Mouse (Mus musculus) heart, embryonic 14.5 days (tissue): ENCODE data around the gene Plekha6. TPM values are rescaled to one million over a fixed set of nuclear protein-coding genes. Genes with fewer than 3 reads are reported as not detected.
A peak's percentile ranks its signal among the peaks of the same experiment; 100 is the strongest.

Experiments
- ATAC-seq: fragments of 200-750 bp; cut with Nextera tagmentation; 2 replicates; pipeline ENCODE4 v1.8.0; 2017; ENCODE audit warnings: low read depth, moderate TSS enrichment; ENCODE audit not compliant: insufficient number of reproducible peaks, insufficient read depth, low FRiP score
- H3K27ac ChIP-seq, 2 experiments: fragments of 200-500 bp in 1 of 2; fragments of 300-500 bp in 1 of 2; sonication (generic) in 1 of 2; replicated peaks in 1 of 2; 2 replicates each; pipeline ENCODE4 v1.5.1; 2012 to 2014; ENCODE audit warnings: low read depth in 2 of 2, low read length in 2 of 2, control low read depth in 1 of 2, mild to moderate bottlenecking in 1 of 2, mixed read lengths in 1 of 2; ENCODE audit not compliant: control insufficient read depth in 1 of 2, insufficient read depth in 1 of 2
- H3K27me3 ChIP-seq: fragments of 300-500 bp; sonication (generic); 2 replicates; pipeline ENCODE4 v1.6.1; 2014; ENCODE audit warnings: mild to moderate bottlenecking, low read length, control low read depth; ENCODE audit not compliant: control insufficient read depth, insufficient read depth
- H3K36me3 ChIP-seq: fragments of 300-500 bp; sonication (generic); 2 replicates; pipeline ENCODE4 v1.6.1; 2014; ENCODE audit warnings: mild to moderate bottlenecking, control low read depth, low read length, mixed read lengths; ENCODE audit not compliant: control insufficient read depth, insufficient read depth
- H3K4me1 ChIP-seq, 2 experiments: fragments of 200-500 bp in 1 of 2; fragments of 300-500 bp in 1 of 2; sonication (generic) in 1 of 2; 2 replicates each; pipeline ENCODE4 v1.6.1; 2012 to 2014; ENCODE audit warnings: low read length in 2 of 2, control low read depth in 1 of 2, mixed read lengths in 1 of 2; ENCODE audit not compliant: control insufficient read depth in 2 of 2, insufficient read depth in 2 of 2
- H3K4me2 ChIP-seq: fragments of 300-500 bp; sonication (generic); 2 replicates; pipeline ENCODE4 v1.6.1; 2014; ENCODE audit warnings: mild to moderate bottlenecking, low read length
- H3K4me3 ChIP-seq, 2 experiments: fragments of 200-500 bp in 1 of 2; fragments of 300-500 bp in 1 of 2; sonication (generic) in 1 of 2; 2 replicates each; pipeline ENCODE4 v1.5.1; 2012 to 2014; ENCODE audit warnings: low read length in 2 of 2, mild to moderate bottlenecking in 2 of 2, control low read depth in 1 of 2, low read depth in 1 of 2, moderate library complexity in 1 of 2; ENCODE audit not compliant: control insufficient read depth in 1 of 2, insufficient read depth in 1 of 2
- H3K9ac ChIP-seq: fragments of 300-500 bp; sonication (generic); 2 replicates; pipeline ENCODE4 v1.6.1; 2014; ENCODE audit warnings: mild to moderate bottlenecking, low read length
- H3K9me3 ChIP-seq: fragments of 300-500 bp; sonication (generic); 2 replicates; pipeline ENCODE4 v1.6.1; 2016; ENCODE audit warnings: low read length, control low read depth; ENCODE audit not compliant: control insufficient read depth
- WGBS: fragments of 180-500 bp; shearing (Covaris S2); extraction: QIAGEN DNeasy Blood & Tissue Kit; methylation state at CpG from one replicate; pipeline ENCODE4 v1.1.7; 2014; 5-methylcytosine and 5-hydroxymethylcytosine counted together
- polyA plus RNA-seq: library from polyadenylated mRNA; unstranded; fragments of >200 nt; fragmentation: Nextera tagmentation; extraction: Ambion mirVana; gene quantifications from 2 replicates; pipeline ENCODE4 v1.2.1, GENCODE M21; 2014

The Plekha6 gene
- polyA plus RNA-seq, 1 experiment from 2014 or later, result 12.4 TPM

DNA sequence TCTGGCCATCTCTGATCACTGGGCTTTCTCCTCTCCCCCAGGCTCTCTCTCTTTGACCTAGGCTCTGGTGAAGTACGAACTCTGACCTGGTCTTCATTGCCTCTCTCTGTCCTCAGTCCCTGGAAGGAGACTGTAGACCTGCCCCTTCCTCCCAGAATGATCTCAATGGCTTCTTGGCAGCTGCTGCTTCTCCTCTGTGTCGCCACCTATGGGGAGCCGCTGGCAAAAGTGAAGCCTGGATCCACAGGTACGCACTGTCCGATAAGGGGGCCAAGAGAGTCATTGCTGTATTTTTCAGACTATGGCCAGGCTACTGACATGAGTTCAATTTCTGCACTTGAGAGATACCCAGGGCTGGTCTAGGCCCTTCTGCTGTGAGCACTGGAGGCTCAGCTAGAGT is 163.1 kb downstream of the Plekha6 start:
- Histone ChIP-seq H3K4me3 (no peak overlapping the region), H3K9me3 (no peaks in the 10 kb centered on the region), H3K4me2 (no peak overlapping the region), H3K36me3 (no peaks in the 10 kb centered on the region), H3K27ac (no peak overlapping the region), H3K9ac (no peak overlapping the region), H3K4me1 (peaks cover 4 to 6% of the 10 kb centered on the region in 2 experiments; a peak in 1 of 4 replicates), H3K27me3 (peaks cover 33% of the 10 kb centered on the region)
- 54% methylated on average over 5 of the region's 5 CpGs for WGBS
- ATAC-seq, result no peak

DNA sequence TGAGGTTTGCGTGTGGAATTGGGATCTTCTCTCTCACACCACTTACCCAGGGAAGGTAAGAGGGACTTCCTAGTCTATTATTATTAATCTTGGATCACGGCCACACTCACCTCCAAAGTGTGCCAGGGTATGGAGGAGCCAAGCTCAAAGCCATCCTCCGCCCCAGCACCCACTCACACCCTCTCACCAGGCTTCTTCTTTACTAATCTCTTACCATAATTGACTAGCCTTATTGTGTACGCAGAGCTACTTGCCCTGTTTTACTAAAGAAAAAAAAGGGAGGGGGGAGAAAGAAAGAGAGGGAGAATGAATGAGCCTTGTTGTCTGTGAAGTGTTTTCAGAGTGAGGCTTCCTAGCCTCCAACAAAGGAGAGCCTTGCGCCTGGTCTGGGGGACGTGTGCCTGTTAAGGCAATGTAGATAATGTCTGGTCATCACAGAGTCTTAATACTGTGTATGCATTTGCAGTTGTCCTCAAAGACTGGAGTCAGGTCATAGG is 164.3 kb downstream of the Plekha6 start:
- ATAC-seq, result no peak
- Histone ChIP-seq H3K27ac (no peak overlapping the region), H3K9me3 (no peaks in the 10 kb centered on the region), H3K4me2 (no peak overlapping the region), H3K4me1 (peaks cover 4 to 6% of the 10 kb centered on the region in 2 experiments; a peak in 1 of 4 replicates), H3K4me3 (no peak overlapping the region), H3K27me3 (peaks cover 33% of the 10 kb centered on the region), H3K36me3 (no peaks in the 10 kb centered on the region), H3K9ac (no peak overlapping the region)
- WGBS, result 79% methylated on average over 6 of the region's 6 CpGs

DNA sequence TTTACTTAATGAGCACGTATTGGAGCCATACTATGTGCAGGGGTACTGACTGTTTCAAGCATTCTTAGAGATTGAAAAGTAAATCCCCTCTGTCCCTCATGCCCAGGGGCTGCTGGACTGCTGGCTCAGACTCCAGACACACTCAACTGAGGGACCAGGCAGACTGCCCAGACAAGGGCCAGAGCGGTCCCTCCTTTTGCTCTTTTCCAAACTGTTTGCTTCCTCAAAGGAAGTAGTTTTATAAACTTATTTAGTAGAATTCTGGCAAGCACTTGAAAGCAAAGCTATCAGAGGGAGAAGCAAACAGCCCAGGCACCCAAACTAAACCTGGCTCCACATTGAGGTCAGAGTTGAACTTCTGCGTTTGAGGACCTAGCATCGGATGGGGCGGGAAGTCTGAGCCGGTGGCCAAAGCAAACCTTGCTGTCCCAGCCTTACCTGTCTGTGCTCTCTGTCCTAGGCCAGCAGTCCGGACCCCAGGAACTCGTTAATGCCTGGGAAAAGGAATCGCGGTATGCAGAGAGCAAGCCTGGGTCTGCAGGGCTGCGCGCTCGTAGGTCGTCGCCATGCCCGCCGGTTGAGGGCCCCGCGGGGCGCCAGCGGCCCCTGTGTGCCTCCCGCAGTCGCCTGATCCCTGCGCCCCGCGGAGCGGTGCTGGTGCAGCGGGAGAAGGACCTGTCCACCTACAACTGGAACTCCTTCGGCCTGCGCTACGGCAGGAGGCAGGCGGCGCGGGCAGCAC is 165.1 kb downstream of the Plekha6 start:
- no peak overlapping the region for H3K27ac ChIP-seq
- no peak for ATAC-seq

DNA sequence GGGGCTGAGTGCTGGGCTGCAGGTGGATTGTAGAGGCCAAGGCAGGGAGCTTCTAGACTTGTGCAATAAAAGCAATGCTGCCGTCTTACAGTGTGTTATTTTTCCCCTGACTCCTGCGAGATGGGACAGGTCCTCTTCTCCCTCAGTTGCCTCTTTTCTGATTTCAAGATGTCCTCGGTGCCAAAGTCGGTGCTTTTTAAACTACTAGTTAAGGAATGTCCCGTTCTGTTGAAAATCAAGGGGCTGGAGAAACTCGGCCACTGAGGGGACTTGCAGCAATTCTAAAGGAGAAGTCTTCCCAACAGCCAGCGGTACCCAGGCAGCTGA is 165.6 kb downstream of the Plekha6 start:
- H3K9ac ChIP-seq, result peak overlapping the region; percentile 56; the same call in 1 of the 2 replicates
- H3K9me3 ChIP-seq, result no peaks in the 10 kb centered on the region
- H3K4me1 ChIP-seq, result peaks cover 4 to 6% of the 10 kb centered on the region in 2 experiments; a peak in 1 of 4 replicates
- 29% methylated on average over 7 of the region's 7 CpGs for WGBS
- H3K36me3 ChIP-seq, result no peaks in the 10 kb centered on the region
- peak overlapping the region; percentile 71 for H3K4me2 ChIP-seq
- no peak for ATAC-seq
- H3K4me3 ChIP-seq, result peak overlapping the region; percentile 30 to 31
- H3K27ac ChIP-seq, result no peak overlapping the region
- H3K27me3 ChIP-seq, result peaks cover 33% of the 10 kb centered on the region

More for the DNA sequence above, 165.1 kb downstream of the Plekha6 start:
- peak overlapping the region; percentile 30 to 31 for H3K4me3 ChIP-seq
- peaks cover 4 to 6% of the 10 kb centered on the region in 2 experiments; a peak in 1 of 4 replicates for H3K4me1 ChIP-seq
- H3K4me2 ChIP-seq, result peak overlapping the region; percentile 71
- H3K27me3 ChIP-seq, result peaks cover 33% of the 10 kb centered on the region
- 8% methylated on average over 34 of the region's 34 CpGs for WGBS
- no peaks in the 10 kb centered on the region for H3K9me3 ChIP-seq
- H3K9ac ChIP-seq, result peak overlapping the region; percentile 56
- no peaks in the 10 kb centered on the region for H3K36me3 ChIP-seq

DNA sequence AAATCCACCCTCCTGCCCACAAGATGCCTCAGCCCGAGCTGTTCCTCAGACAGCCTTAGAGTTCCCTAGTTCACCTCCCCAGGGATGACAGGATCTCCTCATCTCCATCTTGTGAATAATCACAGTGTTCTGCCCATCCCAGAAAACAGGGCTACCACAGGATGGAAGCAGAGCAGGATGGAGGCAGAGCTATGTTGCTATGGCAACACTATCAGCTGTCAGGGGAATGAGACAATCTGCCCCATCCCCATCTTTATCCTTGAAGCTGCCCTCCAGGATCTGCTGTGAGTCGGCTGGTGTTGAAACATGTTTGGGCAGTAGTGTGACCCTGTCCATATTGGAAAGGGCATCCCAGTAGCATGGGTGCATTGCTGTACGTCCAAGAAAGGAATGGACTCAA is 167.1 kb downstream of the Plekha6 start:
- no peak overlapping the region for H3K27ac ChIP-seq
- peaks cover 33% of the 10 kb centered on the region for H3K27me3 ChIP-seq
- no peaks in the 10 kb centered on the region for H3K36me3 ChIP-seq
- no peak overlapping the region for H3K4me2 ChIP-seq
- WGBS, result 66% methylated on average over 3 of the region's 3 CpGs
- no peaks in the 10 kb centered on the region for H3K9me3 ChIP-seq
- H3K4me1 ChIP-seq, result peaks cover 4 to 6% of the 10 kb centered on the region in 2 experiments; a peak in 1 of 4 replicates
- no peak overlapping the region for H3K4me3 ChIP-seq
- H3K9ac ChIP-seq, result no peak overlapping the region
- ATAC-seq, result no peak

DNA sequence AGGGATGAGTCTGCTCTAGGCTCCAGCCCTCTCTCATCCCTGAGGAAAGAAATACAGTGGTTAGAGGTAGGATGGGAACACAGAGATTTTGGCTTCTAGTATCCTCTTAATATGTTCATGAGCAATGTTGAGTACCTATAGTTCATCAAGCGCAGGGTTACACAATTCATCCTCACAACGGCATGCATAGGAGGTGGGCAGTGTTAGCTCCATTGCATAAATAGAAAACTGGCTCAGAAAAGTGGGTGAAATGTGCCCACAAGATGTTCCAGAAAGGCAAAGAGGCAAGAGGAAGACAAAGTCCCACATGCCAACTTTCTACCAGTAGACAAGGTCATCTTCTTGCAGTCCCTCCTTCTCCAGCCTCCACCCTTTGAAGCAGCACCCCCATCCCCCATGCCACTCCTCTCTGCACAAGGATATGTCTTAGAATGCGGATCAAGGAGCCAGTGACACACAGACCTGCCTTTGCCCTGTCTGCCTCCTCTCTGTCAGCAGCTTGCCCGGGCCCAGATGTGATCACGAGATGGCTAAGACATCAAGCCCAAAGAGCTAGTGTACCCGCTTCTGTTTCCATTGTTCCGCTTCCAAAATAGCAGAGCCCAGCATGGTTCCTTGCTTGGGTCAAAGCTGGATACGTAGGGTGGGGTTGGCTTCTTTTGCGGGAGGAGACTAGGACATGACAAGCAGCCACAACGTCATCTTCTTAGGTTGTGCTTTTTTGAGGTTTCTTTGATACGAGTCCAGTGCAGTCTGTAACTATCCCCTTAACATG is 168.8 kb downstream of the Plekha6 start:
- Histone ChIP-seq H3K27me3 (peaks cover 31% of the 10 kb centered on the region), H3K4me2 (no peak overlapping the region), H3K4me3 (no peak overlapping the region), H3K9me3 (no peaks in the 10 kb centered on the region), H3K27ac (no peak overlapping the region), H3K4me1 (peaks cover 4 to 6% of the 10 kb centered on the region in 2 experiments; a peak in 1 of 4 replicates), H3K36me3 (no peaks in the 10 kb centered on the region), H3K9ac (no peak overlapping the region)
- ATAC-seq, result no peak
- WGBS, result 83% methylated on average over 11 of the region's 11 CpGs

DNA sequence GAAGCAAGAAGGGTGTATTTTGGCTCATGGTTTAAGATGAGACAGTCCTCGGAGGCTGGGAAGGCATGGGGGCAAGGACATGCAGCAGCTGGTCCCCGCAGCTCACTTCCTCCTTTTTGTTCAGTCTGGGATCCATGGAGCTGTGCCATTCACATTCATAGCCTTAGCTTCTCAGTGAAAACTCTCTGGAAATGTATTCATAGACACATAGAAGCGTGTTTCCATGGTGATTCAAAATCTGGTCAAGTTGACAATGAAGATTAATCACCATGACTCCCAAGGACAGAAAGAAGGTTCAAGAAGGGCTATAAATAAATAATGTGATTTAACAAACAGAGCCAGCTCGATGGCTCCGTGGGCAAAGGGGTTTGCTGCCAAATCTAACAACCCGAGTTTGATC is 169.9 kb downstream of the Plekha6 start:
- no peak overlapping the region for H3K4me3 ChIP-seq
- H3K36me3 ChIP-seq, result no peaks in the 10 kb centered on the region
- peaks cover 24% of the 10 kb centered on the region for H3K27me3 ChIP-seq
- H3K9me3 ChIP-seq, result no peaks in the 10 kb centered on the region
- no peak overlapping the region for H3K9ac ChIP-seq
- no peak overlapping the region for H3K27ac ChIP-seq
- ATAC-seq, result no peak
- 78% methylated on average over 6 of the region's 6 CpGs for WGBS
- H3K4me2 ChIP-seq, result no peak overlapping the region
- peaks cover 4 to 6% of the 10 kb centered on the region in 2 experiments; a peak in 1 of 4 replicates for H3K4me1 ChIP-seq
